Mouse (Mus musculus) ES-E14 (cell line): ENCODE measurements around the gene Swsap1.

Experiments
- MAFK ChIP-seq: IDR thresholded peaks from 2 replicates; pipeline ENCODE4 v1.6.1; 2014; ENCODE audit warnings: mild to moderate bottlenecking, low read depth, low read length, inconsistent platforms; ENCODE audit not compliant: insufficient read depth
- ZNF384 ChIP-seq: IDR thresholded peaks from 2 replicates; pipeline ENCODE4 v1.6.1; 2012; ENCODE audit warnings: low read depth, low read length, inconsistent platforms

DNA sequence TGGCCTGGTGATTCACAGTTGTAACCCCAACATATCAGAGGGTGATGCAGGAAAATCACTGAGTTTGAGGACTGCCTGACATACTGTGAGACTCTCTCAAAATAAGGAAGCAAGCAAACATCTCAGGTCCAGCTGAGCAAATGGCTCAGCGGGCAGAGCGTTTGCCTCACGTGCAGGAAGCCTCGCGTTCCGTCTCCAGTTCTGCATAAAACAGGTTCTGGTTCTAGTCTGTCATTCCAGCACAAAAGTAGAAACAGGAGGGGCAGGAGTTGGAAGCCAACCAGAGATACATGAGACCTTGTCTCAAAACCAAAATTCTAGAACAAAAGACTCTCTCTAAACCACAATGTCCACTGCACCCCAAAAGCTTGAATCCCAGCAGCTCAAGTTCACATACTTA, 28.8 kb upstream of the Swsap1 start:
- no peak for TF ChIP-seq MAFK
- no peak for TF ChIP-seq ZNF384
